Mouse (Mus musculus): Measurements from ENCODE around the gene Apela. TPM values are rescaled to one million over a fixed set of nuclear protein-coding genes. Genes with fewer than 3 reads are reported as not detected.
"Not testable (repeated sequence)": the region's sequence is repeated elsewhere in the genome, so short reads cannot be mapped to it uniquely, and the experiment has no call there.

Apela gene
- total RNA-seq, 2 experiments from 2014 or later, result not detected

GRCm38 (mm10) chr8:65028959-65029686 is 8.0 kb downstream of the Apela start:
- ATAC-seq (replicated peaks; ENCODE audit: poor library complexity, severe bottlenecking), result no peak

GRCm38 (mm10) chr8:65022485-65022884 is 14.7 kb downstream of the Apela start:
- peak; percentile 63 for ATAC-seq (replicated peaks; ENCODE audit: poor library complexity, severe bottlenecking)

GRCm38 (mm10) chr8:65018423-65018822 is 18.7 kb downstream of the Apela start, which contains the start of the genes Trim61 and Trim60:
Trim61 (minus strand) TSS chr8:65018523.
Trim60 (minus strand) TSS chr8:65018584.
- ATAC-seq (replicated peaks; ENCODE audit: poor library complexity, severe bottlenecking), result no peak

GRCm38 (mm10) chr8:65007616-65008015 is 29.5 kb downstream of the Apela start:
- not testable (repeated sequence) for ATAC-seq (replicated peaks; ENCODE audit: poor library complexity, severe bottlenecking)

- ATAC-seq (replicated peaks; ENCODE audit: poor library complexity, severe bottlenecking), result no peak
Measured at GRCm38 (mm10) chr8:64998806-64999365, 38.2 kb downstream of the Apela start.

- ATAC-seq (replicated peaks; ENCODE audit: poor library complexity, severe bottlenecking), result no peak
Measured at GRCm38 (mm10) chr8:64987731-64988130, 49.4 kb downstream of the Apela start, which contains the start of gene Trim75. Trim75 (minus strand) TSS chr8:64987831.

GRCm38 (mm10) chr8:64983150-64983897 is 53.8 kb downstream of the Apela start:
- ATAC-seq (replicated peaks; ENCODE audit: poor library complexity, severe bottlenecking), result no peak

Other genes with a start within 250 kb of the Apela start
- 7.2 and 14.7 TPM in 2 replicates for gene Klhl2, start 187.3 kb downstream of the Apela start, total RNA-seq (2014; fragmentation: Nextera tagmentation)
- 15.5 and 16.0 TPM in 2 replicates for gene Klhl2, start 187.3 kb downstream of the Apela start, total RNA-seq (2017)
- 38.9 and 46.6 TPM in 2 replicates for gene Tmem192, start 90.2 kb downstream of the Apela start, total RNA-seq (2014; fragmentation: Nextera tagmentation)
- 17.7 and 26.1 TPM in 2 replicates for gene Tmem192, start 90.2 kb downstream of the Apela start, total RNA-seq (2017)
- gene Trim75, start 49.5 kb downstream of the Apela start, total RNA-seq (2014; fragmentation: Nextera tagmentation), result not detected in 2 replicates
- not detected in 2 replicates for gene Trim75, start 49.5 kb downstream of the Apela start, total RNA-seq (2017)
- gene Trim61, start 18.8 kb downstream of the Apela start, total RNA-seq (2014; fragmentation: Nextera tagmentation), result not detected in 2 replicates
- gene Trim61, start 18.8 kb downstream of the Apela start, total RNA-seq (2017), result not detected in 2 replicates
- gene Trim60, start 18.8 kb downstream of the Apela start, total RNA-seq (2014; fragmentation: Nextera tagmentation), result not detected in 2 replicates
- gene Trim60, start 18.8 kb downstream of the Apela start, total RNA-seq (2017), result not detected in 2 replicates
- not detected in 2 replicates for gene Gm10663, start 37.7 kb upstream of the Apela start, total RNA-seq (2014; fragmentation: Nextera tagmentation)
- not detected in 2 replicates for gene Gm10663, start 37.7 kb upstream of the Apela start, total RNA-seq (2017)
- gene BC030870, start 92.2 kb upstream of the Apela start, total RNA-seq (2014; fragmentation: Nextera tagmentation), result not detected in 2 replicates
- gene BC030870, start 92.2 kb upstream of the Apela start, total RNA-seq (2017), result not detected in 2 replicates

All from granulocyte monocyte progenitor cell, adult 5-6 weeks (primary cell).